Mouse (Mus musculus): ENCODE measurements around the gene Dusp22.

DNA sequence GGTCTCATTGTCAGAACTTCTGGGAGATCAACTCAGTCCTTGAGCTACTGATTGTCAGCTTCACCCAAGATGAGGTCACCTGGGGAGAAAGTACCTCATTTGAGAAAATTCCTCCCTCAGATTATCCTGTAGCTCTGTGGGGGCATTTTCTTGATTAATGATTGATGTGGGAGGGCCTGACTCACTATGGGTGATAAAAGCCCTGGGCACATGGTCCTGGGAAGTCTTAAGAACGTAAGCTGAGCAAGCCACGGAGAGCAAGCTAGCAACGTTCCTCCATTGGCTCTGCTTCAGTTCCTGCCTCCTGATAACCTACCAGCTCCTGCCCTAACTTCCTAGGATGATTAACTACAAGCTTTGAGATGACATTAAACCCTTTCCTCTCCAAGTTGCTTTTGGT is 53.8 kb downstream of the Dusp22 start:
- TF ChIP-seq POLR2A (IDR thresholded peaks at IDR 0.05; ENCODE audit: insufficient read depth, low read depth, low read length) (no peak), CTCF (IDR thresholded peaks at IDR 0.05) (no peak), EP300 (IDR thresholded peaks at IDR 0.05; ENCODE audit: insufficient read depth, low read depth, low read length) (no peak)
